Mouse (Mus musculus) cerebellum, adult 2 months (tissue): ENCODE results near the gene Slc26a3. TPM values are rescaled to one million over a fixed set of nuclear protein-coding genes. Genes with fewer than 3 reads are reported as not detected.

Experiments used
- DNase-seq, 2 experiments: peaks; one replicate each; pipeline ENCODE4 v3.0.0; 2021
- H3K27ac ChIP-seq: fragments of 200-500 bp; 2 replicates; pipeline ENCODE4 v1.5.1; 2012; ENCODE audit warnings: low read length, control low read depth, inconsistent platforms; ENCODE audit not compliant: insufficient read depth
- H3K27me3 ChIP-seq: fragments of 200-500 bp; 2 replicates; pipeline ENCODE4 v1.6.1; 2012; ENCODE audit warnings: inconsistent platforms, mild to moderate bottlenecking, low read length, moderate library complexity; ENCODE audit not compliant: control insufficient read depth, insufficient read depth
- H3K4me1 ChIP-seq: fragments of 200-500 bp; 2 replicates; pipeline ENCODE4 v1.6.1; 2011; ENCODE audit warnings: low read length; ENCODE audit not compliant: control insufficient read depth, insufficient read depth
- H3K4me3 ChIP-seq: fragments of 200-500 bp; replicated peaks from 2 replicates; pipeline ENCODE3; 2011; ENCODE audit warnings: mild to moderate bottlenecking, low read depth, low read length, control low read depth; ENCODE audit not compliant: insufficient read depth
- CTCF ChIP-seq: fragments of 200-500 bp; IDR thresholded peaks from 2 replicates; pipeline ENCODE4 v1.5.1; 2011; ENCODE audit warnings: low read depth, mild to moderate bottlenecking, control low read depth, low read length, moderate library complexity, borderline replicate concordance; ENCODE audit not compliant: insufficient read depth
- POLR2A ChIP-seq: fragments of 200-500 bp; IDR thresholded peaks from 2 replicates; pipeline ENCODE4 v1.6.1; 2011; ENCODE audit warnings: low read length, control low read depth, borderline replicate concordance; ENCODE audit not compliant: insufficient read depth
- WGBS: fragments of 180-500 bp; shearing (Covaris S2); methylation state at CpG from one replicate; pipeline ENCODE4 v1.1.7; 2018; 5-methylcytosine and 5-hydroxymethylcytosine counted together
- polyA plus RNA-seq: library from polyadenylated mRNA; depleted of rRNA; stranded (reverse); fragments of >200 nt; gene quantifications from 2 replicates; pipeline ENCODE4 v1.2.3, GENCODE M21; 2012; rRNA removed

Gene Slc26a3
- polyA plus RNA-seq, 1 experiment: 0.08 TPM

- no peak overlapping the region for H3K4me3 ChIP-seq
- peak; percentile 36; the same call in 1 of the 2 replicates for TF ChIP-seq CTCF
- no peak for TF ChIP-seq POLR2A
- no peaks in the 10 kb centered on the region for H3K4me1 ChIP-seq
- 38% methylated on average over 6 of the region's 6 CpGs for WGBS
- no peak overlapping the region for H3K27ac ChIP-seq
- H3K27me3 ChIP-seq: no peaks in the 10 kb centered on the region
- peak in 1 of 2 experiments; percentile 49 for DNase-seq
Observed at GRCm38 (mm10) chr12:31507718-31508364, 117.2 kb downstream of the Slc26a3 start.

- no peak for TF ChIP-seq CTCF
- H3K27me3 ChIP-seq: no peaks in the 10 kb centered on the region
- no peak overlapping the region for H3K27ac ChIP-seq
- H3K4me1 ChIP-seq: no peaks in the 10 kb centered on the region
- WGBS: 84% methylated on average over 6 of the region's 6 CpGs
- H3K4me3 ChIP-seq: no peak overlapping the region
- no peak for DNase-seq
Observed at GRCm38 (mm10) chr12:31508496-31508895, 117.8 kb downstream of the Slc26a3 start.

- Histone ChIP-seq H3K4me1 (no peaks in the 10 kb centered on the region), H3K4me3 (no peak overlapping the region), H3K27me3 (no peaks in the 10 kb centered on the region), H3K27ac (no peak overlapping the region)
- 69% methylated on average over 5 of the region's 5 CpGs for WGBS
- no peak for DNase-seq
- TF ChIP-seq CTCF: no peak
- TF ChIP-seq POLR2A: no peak
Observed at GRCm38 (mm10) chr12:31511218-31511617, 120.5 kb downstream of the Slc26a3 start.

- 95% methylated on average over 14 of the region's 14 CpGs for WGBS
- DNase-seq: no peak
- Histone ChIP-seq H3K27ac (no peak overlapping the region), H3K4me3 (no peak overlapping the region), H3K27me3 (no peaks in the 10 kb centered on the region; the same call in 1 of the 2 replicates), H3K4me1 (no peaks in the 10 kb centered on the region)
- TF ChIP-seq POLR2A (no peak), CTCF (no peak)
Observed at GRCm38 (mm10) chr12:31512634-31513411, 122.2 kb downstream of the Slc26a3 start.

- TF ChIP-seq CTCF (no peak), POLR2A (no peak)
- Histone ChIP-seq H3K27me3 (no peaks in the 10 kb centered on the region; the same call in 1 of the 2 replicates), H3K27ac (no peak overlapping the region), H3K4me1 (no peaks in the 10 kb centered on the region), H3K4me3 (no peak overlapping the region)
- no peak for DNase-seq
- WGBS: 76% methylated on average over 6 of the region's 6 CpGs
Observed at GRCm38 (mm10) chr12:31513724-31514503, 123.2 kb downstream of the Slc26a3 start.

GRCm38 (mm10) chr12:31520119-31520518 lies 129.4 kb downstream of the Slc26a3 start:
- no peak for TF ChIP-seq POLR2A
- TF ChIP-seq CTCF: no peak
- Histone ChIP-seq H3K4me3 (no peak overlapping the region), H3K27me3 (no peaks in the 10 kb centered on the region; the same call in 1 of the 2 replicates), H3K27ac (no peak overlapping the region), H3K4me1 (no peaks in the 10 kb centered on the region)
- WGBS: 35% methylated on average over 6 of the region's 6 CpGs
- DNase-seq: no peak

GRCm38 (mm10) chr12:31521371-31521770 lies 130.7 kb downstream of the Slc26a3 start:
- Histone ChIP-seq H3K27ac (no peak overlapping the region), H3K27me3 (no peaks in the 10 kb centered on the region; the same call in 1 of the 2 replicates), H3K4me3 (no peak overlapping the region), H3K4me1 (no peaks in the 10 kb centered on the region)
- no peak for TF ChIP-seq CTCF
- TF ChIP-seq POLR2A: no peak
- 78% methylated on average over 3 of the region's 3 CpGs for WGBS
- DNase-seq: no peak

Other genes with a start within 250 kb of the Slc26a3 start
- not detected in 2 replicates for gene Gm6993, start 150.1 kb upstream of the Slc26a3 start, polyA plus RNA-seq
- 10.6 and 13.2 TPM in 2 replicates for gene Lamb1, start 125.6 kb upstream of the Slc26a3 start, polyA plus RNA-seq
- 109 and 111 TPM in 2 replicates for gene Dld, start 39.4 kb upstream of the Slc26a3 start, polyA plus RNA-seq
- 11.3 and 13.3 TPM in 2 replicates for gene Cbll1, start 108.7 kb downstream of the Slc26a3 start, polyA plus RNA-seq
- 0.05 TPM in 1 of 2 replicates, not detected in the other for gene Slc26a4, start 169.1 kb downstream of the Slc26a3 start, polyA plus RNA-seq
- 30.5 and 33.8 TPM in 2 replicates for gene Bcap29, start 243.8 kb downstream of the Slc26a3 start, polyA plus RNA-seq